Mouse (Mus musculus) embryo, embryonic 10.5 days (tissue): ENCODE data around the gene Itprip.

Experiments used
- DNase-seq: peaks from one replicate; pipeline ENCODE4 v3.0.0-alpha.2; 2015; ENCODE audit warnings: low spot score

Gene Itprip

DNA sequence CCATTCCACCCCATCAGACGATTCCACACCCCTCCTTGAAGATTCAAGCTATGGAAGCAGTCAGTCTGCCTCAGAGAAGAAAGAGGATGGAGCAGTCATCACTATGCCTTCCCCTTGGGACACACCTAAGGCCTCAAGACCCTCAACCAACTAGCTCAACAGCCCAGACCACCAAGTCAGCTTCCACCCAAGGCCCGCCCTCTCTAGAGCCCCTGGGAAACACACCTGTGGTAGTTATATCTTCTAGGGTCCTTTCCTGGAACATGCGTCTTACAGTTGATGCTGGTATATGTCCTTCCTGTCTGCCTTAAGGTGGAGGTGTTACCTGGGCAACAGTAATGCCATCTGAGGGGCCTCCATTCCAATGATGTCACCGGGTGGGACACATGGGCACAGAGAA, 4.9 kb downstream of the Itprip start:
- DNase-seq = no peak

DNA sequence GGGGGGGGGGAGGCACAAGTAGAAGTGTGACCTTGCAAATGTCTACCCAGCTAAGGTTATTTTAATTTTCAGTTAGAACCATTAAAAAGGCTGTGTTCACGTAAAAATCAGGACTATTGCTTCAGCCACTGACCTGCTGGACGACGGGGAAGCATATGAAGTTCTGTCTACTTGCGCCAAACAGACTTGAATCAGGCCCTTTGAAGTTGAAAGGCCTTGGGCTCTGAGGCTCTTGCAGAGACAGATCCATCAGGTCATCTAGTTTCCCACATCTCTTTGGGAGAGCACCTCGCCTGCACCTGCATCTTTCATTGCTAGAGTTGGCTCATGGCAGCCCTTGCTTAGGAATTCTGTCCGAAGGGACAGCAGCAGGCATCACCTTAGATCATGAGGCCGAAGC, 5.8 kb downstream of the Itprip start:
- DNase-seq = no peak

DNA sequence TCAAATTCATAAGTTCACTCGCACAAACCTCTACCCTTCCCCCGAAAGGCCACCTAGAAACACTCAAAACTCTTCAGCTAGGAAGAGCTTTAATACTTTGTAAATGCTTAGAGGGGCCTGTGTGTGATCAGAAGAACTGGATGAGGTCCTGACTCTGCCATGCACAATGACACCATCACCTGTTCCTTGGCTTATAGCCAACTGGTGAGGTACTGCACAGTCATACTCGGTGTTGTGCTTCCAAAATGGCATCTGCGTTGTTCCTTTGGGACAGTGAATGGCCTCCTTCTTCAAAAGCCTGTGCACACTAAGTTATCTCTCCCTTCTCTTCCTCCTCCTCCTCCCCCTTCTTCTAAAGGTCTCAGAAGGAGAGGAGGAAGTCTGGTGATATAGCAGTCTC, 8.3 kb downstream of the Itprip start:
- DNase-seq = no peak

DNA sequence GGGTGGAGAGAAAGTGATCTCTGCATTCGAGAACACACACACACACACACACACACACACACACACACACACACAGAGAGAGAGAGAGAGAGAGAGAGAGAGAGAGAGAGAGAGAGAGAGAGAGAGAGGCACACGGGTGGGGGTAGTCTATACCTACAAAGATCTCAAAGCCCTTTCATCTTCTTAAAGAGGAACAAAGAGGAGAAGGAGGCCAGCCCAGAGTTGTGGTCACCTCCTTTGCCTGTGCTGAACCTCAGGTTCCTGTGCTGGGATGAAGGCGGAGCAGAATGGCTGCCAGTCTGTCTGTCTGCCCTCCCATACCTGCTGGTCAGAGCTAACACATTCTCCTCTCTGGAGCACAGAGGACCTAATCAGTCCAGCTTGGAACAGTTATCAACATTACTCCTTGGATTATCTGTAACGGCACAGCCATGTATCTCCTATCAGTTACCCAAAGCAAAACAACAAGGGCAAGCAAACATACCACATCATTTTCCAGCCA, 8.9 kb downstream of the Itprip start:
- DNase-seq = no peak

DNA sequence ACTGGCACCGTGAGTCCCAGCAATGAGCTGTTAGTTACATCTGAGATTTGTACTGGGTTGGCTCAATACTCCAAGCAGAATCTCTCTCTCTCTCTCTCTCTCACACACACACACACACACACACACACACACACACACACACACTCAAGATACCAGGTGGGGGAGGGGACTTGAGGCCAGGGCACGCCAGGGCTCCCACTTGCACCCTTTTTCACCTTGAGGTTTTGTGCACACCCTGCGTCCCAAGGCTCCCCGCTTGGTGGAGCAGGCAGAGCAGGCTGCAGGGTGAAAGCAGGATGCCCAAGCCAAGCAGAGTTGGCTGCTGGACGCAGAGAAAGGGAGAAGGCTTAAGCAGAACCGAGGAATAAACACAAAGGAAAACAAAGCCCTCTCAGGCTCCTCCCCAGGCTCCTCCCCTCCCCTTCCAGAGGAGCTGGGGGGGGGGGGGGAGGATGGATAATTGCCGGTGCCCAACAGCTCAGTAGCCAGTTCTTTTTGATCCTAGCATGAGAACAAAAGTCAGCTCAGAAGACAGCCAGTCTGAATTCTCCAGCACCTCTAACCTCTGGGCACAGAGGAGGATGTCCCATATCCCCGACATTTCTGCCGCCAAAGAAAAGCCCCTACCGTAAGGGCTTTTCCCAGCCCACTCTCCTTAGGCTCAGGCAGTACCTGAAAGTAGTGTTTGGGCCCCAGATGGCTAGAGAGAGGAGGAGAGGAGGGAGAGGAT, 9.5 kb downstream of the Itprip start:
- DNase-seq = peak; percentile 74

DNA sequence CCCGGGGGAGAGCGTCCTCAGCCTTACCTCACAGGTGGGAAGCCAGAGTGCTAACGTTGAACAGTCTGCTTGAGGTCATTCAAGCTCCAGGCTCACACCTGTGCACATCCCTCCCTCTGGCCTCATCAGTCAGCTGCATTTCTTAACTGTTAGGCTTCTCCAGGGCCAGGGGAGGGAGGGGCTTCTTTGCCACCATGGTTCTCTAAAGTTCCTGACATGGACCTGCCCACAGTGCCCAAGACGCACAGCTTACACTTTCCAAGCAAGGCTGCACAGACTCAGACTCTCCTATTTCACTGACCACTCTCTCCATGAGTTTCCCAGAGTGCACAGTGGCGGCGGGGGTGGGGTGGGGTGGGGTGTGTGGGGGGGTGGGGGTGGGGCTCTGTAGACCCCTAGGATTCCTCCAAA, 10.1 kb downstream of the Itprip start:
- peak; percentile 40 for DNase-seq

DNA sequence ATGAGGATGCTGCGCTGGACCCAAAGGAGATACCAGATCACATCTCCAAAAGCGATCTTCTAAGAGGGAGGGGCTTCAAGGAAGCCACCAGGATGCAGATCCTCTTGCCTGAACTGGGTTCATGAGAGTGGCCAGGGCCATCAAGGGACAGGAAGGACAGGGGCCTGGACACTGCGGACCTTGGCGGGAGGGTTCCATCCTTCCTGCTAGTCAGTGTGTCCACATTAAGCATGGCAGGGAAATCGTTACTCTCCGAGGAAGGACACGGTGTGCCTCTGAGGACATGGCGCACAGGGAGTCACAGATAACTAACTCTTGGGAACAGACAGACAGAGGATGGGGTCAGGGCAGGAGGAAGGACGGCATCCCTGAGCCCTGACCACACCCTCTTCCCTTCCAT, 11.5 kb downstream of the Itprip start:
- no peak for DNase-seq

DNA sequence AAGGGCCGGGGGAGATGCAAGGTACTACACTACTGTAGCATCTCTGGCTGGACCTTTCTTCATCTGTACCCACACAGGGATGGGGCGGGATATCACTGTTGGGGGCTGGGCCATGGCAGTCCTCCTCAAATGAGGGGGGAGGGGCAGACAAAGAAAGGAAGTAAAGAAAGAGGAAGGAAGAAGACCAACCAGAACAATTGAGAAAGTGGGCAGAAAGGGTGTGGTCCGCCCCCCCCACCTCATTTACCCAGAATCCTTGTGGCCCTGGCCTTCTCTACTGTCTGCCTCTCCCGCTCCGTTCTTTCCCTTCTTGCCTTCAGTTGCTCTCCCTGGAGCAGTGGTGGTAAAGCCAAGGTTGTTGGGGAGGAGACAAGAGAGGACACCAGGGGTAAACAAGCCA, 13.5 kb downstream of the Itprip start:
- no peak for DNase-seq

DNA sequence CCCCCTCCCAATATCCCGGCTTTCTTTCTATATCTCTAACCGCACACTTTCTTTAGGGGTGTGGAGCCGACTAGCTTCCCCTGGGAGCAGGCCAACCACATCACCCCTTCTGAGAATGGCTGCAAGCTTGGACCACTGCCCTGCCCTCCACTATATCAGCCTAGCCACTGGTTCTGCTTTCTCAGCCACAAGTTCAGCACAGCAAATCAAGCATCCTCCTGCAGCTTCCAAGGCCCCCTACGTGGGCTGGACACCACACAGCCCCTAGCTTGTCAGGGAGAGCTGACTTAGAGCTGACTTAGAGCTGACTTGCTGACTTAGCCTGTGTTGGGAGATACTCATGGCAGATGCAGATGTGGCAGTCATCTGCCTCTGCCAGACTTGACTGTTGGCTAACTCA, 14.0 kb downstream of the Itprip start:
- no peak for DNase-seq

DNA sequence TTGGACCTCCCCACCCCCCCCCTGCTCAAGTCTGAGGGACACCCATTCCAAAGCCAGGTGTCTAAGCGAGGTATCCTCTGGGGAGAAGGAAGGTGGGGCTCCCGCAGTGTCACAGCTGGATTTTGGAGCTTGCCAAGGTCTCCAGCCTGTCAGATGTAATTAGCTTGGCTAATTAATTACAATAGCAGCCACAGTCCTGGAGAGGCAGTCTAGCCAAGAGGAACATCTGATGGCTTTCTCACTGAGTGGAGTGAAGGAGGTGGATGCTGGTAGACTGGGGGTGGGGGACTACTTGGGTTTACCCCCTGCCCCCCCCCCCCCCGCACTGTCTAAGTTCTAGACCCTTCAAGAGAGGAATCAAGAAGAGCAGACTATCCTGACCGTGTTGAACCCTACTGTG, 15.4 kb downstream of the Itprip start:
- no peak for DNase-seq

DNA sequence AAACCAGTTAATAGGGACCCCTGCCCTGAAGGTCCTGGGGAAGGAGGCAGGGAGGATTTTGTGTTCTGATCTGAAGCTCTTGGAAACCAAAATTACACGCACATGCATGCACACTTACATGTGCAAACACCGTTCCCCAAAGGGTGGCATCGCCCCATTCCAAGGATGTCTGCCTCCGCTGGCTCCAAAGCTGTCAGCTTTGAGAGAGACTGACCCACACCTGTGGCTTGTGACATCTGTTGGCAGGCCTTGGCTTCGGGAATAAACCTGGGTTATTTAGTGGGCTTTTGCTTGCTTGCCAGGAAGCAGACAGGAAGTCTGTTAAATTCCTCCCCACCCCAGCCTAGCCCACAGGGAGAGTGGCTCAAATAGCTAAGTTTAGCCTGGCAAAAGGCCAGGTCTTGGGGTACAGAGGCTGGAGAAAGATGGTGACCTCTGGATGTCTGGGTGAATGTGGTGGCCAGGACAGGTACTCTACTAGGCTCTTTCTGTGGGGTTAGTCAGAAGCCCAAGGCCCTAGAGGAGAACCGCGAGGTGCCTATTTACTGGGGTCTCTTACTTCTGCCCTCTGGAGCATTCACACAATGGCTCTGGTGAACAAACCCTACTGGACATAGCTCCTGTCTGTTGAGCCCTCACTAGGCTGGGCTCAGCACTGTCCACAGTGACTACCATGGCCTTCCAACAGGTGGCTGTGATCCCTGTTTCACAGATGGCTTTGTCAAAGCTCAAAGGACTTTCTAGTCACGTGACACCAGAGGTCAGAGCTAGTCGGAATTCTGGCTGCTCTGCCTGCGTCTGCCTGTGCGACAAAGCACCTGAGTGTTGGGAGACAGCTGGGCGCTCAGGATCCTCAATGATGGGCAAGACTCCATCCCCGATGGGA, 16.5 kb downstream of the Itprip start:
- DNase-seq = peak; percentile 18

DNA sequence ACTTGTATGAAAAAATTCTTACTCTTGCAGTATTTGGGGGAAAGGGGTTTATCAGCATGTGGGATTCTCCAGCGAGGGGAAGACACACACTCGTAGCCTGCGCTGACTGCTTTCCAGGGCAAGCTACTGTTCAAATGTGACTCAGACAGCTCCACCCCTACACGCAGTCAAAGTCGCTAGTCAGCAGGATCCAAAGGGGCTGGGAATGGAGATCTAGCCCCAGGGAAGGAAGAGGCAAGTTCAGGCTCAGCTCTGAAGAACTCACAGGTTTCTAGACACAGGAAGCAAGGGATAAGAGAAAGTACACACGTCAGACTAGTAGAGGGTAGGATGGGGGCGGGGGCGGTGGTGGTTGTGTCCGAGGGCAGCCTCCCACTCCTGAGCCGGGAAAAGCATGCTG, 18.5 kb downstream of the Itprip start:
- no peak for DNase-seq

DNA sequence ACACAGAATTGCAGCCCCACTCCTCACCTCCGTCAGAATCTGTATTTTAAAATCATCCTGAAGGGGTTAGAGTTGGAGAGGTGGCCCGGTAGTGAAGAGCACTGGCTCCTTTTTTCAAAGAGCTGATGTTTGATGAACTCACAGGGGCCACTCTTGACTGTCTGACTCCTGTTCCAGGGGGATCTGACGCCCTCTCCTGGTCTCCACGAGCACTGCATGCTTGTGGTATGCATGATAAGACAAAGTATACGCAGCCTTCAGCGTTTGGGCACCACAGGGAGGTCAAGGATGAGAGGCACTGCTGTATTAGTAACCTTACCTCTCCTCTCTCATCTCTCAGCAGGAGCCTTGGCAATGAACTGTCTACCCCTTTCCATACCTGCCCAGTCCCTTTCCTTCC, 19.1 kb downstream of the Itprip start:
- no peak for DNase-seq

DNA sequence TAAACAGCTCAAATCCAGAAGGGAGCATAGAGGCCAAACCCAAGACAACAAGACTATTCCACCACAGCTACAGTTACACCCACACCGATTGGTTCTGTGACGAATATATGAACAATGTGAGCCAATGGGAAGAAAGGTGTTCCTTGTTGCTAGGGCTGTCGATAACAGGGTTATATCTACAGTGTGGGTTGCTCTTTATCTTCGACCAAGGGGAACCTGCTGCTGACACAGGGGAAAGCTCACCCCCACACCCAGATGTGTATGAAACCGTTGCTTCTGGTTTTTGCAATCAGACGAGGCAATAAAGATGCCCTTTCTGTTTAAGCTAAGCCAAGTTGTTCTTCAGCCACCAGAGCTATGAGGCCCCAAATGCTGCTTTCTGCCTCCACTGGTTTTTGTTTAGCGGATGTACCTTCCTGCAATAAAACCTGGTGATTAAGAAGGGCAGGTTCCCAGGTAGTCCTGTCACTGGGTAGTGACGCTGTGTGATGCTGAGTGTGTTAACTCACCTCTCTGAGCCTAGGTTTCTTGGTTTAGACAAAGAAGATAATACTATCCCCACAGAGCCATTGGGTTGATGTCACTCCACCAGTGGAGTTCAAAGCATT, 20.5 kb downstream of the Itprip start:
- no peak for DNase-seq

DNA sequence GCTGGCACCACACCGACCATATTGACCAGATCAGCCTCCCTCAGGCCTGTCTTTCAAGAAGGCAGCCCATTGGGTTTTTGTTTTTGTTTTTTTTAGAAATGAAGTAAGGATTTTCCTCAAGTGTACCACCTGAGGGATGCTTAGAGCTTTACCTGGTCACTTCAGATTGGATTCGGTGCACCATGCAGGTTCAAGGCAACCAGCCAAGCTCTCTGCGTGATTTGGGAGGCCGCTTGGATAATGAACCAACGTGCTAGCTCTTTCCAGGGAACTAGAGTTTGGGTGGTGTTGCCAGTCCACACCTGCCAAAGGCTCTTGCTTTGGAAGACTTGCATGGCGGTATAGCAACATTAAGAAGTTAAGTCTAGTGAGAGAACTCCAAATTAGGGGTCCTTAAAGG, 26.0 kb downstream of the Itprip start:
- no peak for DNase-seq

DNA sequence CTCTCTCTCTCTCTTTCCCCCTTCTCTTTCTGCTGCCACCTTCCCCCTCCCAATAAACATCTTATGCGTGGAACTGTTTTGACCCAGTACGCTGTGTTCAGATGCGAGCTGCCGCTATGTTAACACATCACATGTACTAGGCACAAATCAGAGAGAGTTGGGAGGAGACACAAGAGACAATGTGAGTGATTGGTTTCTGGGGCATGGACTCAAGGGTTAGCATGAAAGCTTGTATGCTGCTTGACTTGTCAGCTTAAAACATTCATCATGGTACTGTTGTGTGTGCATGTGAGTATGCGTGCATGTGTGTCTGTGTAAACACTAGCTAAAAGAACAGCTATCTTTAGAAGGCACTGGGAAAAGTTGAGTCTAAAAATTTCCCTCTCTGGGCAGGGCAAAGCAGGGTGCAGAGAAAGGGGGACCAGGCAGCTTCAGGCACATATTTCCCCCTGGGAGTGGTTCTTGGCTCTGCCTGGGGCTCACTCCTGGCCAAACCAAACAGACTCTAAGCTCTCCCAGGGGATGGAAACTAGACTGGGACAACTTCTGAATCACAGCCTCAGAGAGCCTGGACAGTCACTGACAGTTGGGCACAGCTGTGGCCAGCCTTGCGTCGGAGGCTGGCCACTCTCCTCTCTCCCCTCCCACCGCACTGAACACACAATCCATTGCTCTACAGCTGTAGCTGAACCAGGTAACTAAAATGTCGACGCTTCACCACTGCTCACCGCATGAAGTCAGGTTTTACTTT, 27.4 kb downstream of the Itprip start:
- no peak for DNase-seq

DNA sequence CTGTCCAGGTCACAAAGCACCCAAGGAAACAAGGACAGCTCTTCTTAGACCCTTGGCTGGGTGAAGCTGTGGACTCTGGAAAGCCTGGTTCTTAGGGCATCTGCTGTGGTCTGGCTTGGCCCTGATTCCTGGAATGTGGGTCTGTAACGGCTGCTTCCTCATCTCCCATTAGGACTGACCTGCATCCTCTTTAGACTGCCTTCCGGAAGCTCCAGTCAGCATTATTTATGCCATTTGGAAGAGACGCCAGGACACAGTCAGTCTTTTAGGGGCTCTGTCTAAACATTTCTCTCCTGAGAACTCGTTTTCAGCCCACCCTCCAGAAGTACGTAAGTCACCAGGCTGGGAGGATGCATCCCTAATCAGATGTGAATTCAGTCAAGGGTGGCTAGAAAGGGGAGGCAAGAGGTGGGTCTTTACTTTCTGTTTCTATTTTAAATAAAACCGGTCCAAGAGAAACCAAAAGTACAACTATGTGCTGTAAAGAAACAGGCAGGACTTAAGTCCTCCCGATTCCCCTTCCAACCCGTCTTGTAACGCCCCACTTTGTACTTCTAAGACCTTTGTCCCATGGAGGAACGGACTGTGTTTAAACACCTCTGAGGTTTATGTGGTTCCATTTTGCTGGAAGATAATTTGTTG, 28.5 kb downstream of the Itprip start:
- no peak for DNase-seq

DNA sequence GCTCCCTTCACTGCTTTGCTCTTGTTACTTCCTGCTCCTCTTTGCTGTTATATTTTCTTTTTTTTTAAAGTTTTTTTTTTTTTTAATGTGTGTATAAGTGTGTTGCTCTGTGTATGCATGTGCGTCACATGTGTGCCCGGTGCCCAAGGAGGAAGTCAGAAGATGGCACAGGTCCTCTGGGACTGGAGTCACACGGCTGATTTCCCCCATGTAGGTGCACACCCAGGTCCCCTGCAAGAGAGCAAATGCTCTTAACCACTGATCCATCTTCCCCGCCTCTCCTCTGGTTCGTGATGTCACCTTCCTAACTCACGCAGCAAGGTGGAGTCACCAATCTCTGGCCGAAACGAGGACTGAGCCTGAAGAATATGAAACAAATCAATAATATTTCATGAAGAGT, 31.1 kb downstream of the Itprip start:
- DNase-seq = no peak

DNA sequence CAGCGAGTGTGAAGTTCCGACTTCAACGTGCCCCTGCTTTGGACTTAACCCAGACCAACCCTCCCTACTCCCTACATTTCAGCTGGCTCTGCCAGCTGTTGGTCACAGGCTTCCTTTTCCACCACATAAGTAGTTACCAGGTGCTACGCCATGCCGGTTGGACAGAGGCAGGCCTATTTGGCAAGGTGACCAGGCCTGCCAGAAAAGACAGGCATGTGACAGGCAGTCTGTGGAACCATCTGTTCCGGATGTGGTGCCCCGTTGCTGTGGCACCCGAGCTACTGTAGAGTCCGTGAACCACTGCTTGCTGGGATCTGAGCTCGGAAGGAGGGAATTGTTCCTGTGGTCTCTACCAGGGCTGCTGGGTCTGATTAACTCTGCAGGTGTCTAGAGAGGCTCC, 31.7 kb downstream of the Itprip start:
- no peak for DNase-seq

DNA sequence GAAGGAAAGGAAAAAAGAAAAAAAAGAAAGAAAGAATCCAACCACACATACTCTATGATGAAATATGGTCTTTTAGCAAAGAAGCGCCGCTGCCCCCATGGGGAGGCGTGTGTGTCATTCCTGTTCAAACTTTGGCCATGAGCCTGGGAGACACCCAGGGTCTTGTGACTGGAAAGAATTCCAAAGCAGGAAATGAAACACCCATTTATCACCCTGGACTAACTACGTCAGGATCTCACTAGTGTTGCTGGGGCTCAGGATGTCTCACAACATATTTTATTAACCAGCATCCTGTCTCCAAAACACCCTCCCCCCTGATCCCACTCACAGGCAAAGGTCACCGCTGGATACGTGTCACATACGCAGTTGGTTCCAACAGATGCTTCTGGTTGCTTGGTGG, 32.5 kb downstream of the Itprip start:
- DNase-seq = peak; percentile 23

DNA sequence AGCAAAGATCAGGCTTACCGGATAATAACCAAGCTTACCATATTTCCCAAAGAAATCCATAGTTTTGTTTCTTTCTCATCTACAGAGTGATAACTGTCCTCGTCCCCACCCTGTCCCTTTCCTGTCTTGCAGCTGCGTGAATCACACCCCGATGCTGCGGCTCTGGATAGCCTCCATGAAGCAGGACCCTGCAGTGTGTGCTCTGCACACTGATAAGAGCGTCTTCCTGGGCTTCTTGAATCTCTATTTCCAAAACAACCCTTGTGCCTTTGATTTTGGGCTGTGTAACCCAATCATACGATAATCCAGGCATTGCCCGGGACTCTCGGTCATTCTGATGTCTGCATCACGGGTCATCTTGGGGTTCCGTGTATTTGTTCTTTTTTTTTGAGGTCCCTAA, 33.2 kb downstream of the Itprip start:
- DNase-seq = no peak
